Mouse (Mus musculus) right cerebral cortex, adult 18-20 months (tissue): ENCODE measurements at regions not wholly inside any gene's neighbourhood (a gene's known extent, or its start where the extent isn't known, plus 50 kb on each side); places are given as distances from the start of the nearest gene placed in this dataset.

Experiments used
- DNase-seq: peaks from one replicate; pipeline ENCODE4 v3.0.0; 2022; ENCODE audit warnings: mixed read lengths

- no peak for DNase-seq
These were observed 67.8 kb upstream of the Marcks start for GRCm38 (mm10) chr10:37206546-37206945.

- DNase-seq, result no peak
These were observed 65.0 kb upstream of the Marcks start for GRCm38 (mm10) chr10:37203709-37204108.

- DNase-seq, result no peak
These were observed 56.2 kb upstream of the Marcks start for GRCm38 (mm10) chr10:37194798-37195453.

- no peak for DNase-seq
These were observed 55.5 kb upstream of the Marcks start for GRCm38 (mm10) chr10:37194131-37194797.

GRCm38 (mm10) chr10:37192661-37193060 lies 53.9 kb upstream of the Marcks start:
- DNase-seq, result no peak

GRCm38 (mm10) chr10:37190092-37190491 lies 51.4 kb upstream of the Marcks start:
- no peak for DNase-seq
